Mouse (Mus musculus): Measurements from ENCODE around the gene B020031M17Rik. TPM values are rescaled to one million over a fixed set of nuclear protein-coding genes. Genes with fewer than 3 reads are reported as not detected.

The B020031M17Rik gene
- not detected for polyA plus RNA-seq (2014; fragmentation: Illumina TruSeq; extraction: RNeasy Lipid Tissue Mini Kit (QIAGEN cat#74804); ENCODE audit: low read depth, low replicate concordance)

GRCm38 (mm10) chr13:119950706-119951105 is at the start of gene B020031M17Rik:
TSS of gene B020031M17Rik (minus strand) at chr13:119950806.

DNA sequence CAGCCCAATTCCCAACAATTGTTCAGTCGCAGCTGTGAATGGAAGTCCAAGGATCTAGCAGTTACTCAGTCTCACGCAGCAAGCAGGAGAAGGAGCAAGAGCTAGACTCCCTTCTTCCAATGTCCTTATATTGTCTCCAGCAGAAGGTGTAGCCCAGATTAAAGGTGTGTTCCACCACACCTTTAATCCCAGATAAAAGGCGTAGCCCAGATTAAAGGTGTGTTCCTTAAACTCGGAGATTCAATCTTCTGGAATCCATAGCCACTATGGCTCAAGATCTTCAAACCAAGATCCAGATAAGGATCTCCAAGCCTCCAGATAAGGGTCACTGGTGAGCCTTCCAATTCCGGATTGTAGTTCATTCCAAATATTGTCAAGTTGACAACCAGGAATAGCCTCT is 21.4 kb downstream of the B020031M17Rik start, which contains the start of gene Gm21761:
TSS of gene Gm21761 (minus strand) at position 101 of the 400 bp plus-strand sequence.

Other genes with a start within 250 kb of the B020031M17Rik start
- gene Nim1k, start 194.9 kb downstream of the B020031M17Rik start, polyA plus RNA-seq (2014; fragmentation: Illumina TruSeq; extraction: RNeasy Lipid Tissue Mini Kit (QIAGEN cat#74804); ENCODE audit: low read depth, low replicate concordance), result 5.5 TPM
- gene Zfp131, start 159.9 kb downstream of the B020031M17Rik start, polyA plus RNA-seq (2014; fragmentation: Illumina TruSeq; extraction: RNeasy Lipid Tissue Mini Kit (QIAGEN cat#74804); ENCODE audit: low read depth, low replicate concordance), result 107 TPM
- not detected for gene AF067063, start 120.6 kb downstream of the B020031M17Rik start, polyA plus RNA-seq (2014; fragmentation: Illumina TruSeq; extraction: RNeasy Lipid Tissue Mini Kit (QIAGEN cat#74804); ENCODE audit: low read depth, low replicate concordance)
- not detected for gene D13Ertd608e, start 114.8 kb downstream of the B020031M17Rik start, polyA plus RNA-seq (2014; fragmentation: Illumina TruSeq; extraction: RNeasy Lipid Tissue Mini Kit (QIAGEN cat#74804); ENCODE audit: low read depth, low replicate concordance)
- not detected for gene Tcstv1, start 56.0 kb downstream of the B020031M17Rik start, polyA plus RNA-seq (2014; fragmentation: Illumina TruSeq; extraction: RNeasy Lipid Tissue Mini Kit (QIAGEN cat#74804); ENCODE audit: low read depth, low replicate concordance)
- not detected for gene Gm21761, start 21.5 kb downstream of the B020031M17Rik start, polyA plus RNA-seq (2014; fragmentation: Illumina TruSeq; extraction: RNeasy Lipid Tissue Mini Kit (QIAGEN cat#74804); ENCODE audit: low read depth, low replicate concordance)
- not detected for gene Gm36079, start 76.2 kb upstream of the B020031M17Rik start, polyA plus RNA-seq (2014; fragmentation: Illumina TruSeq; extraction: RNeasy Lipid Tissue Mini Kit (QIAGEN cat#74804); ENCODE audit: low read depth, low replicate concordance)
- 2.3 TPM for gene Gm21188, start 101.4 kb upstream of the B020031M17Rik start, polyA plus RNA-seq (2014; fragmentation: Illumina TruSeq; extraction: RNeasy Lipid Tissue Mini Kit (QIAGEN cat#74804); ENCODE audit: low read depth, low replicate concordance)
- not detected for gene Gm20767, start 189.4 kb upstream of the B020031M17Rik start, polyA plus RNA-seq (2014; fragmentation: Illumina TruSeq; extraction: RNeasy Lipid Tissue Mini Kit (QIAGEN cat#74804); ENCODE audit: low read depth, low replicate concordance)
- gene Gm21818, start 221.6 kb upstream of the B020031M17Rik start, polyA plus RNA-seq (2014; fragmentation: Illumina TruSeq; extraction: RNeasy Lipid Tissue Mini Kit (QIAGEN cat#74804); ENCODE audit: low read depth, low replicate concordance), result not detected